ENCODE assay signal across 8 mouse cellular contexts in the genomic region with DNA sequence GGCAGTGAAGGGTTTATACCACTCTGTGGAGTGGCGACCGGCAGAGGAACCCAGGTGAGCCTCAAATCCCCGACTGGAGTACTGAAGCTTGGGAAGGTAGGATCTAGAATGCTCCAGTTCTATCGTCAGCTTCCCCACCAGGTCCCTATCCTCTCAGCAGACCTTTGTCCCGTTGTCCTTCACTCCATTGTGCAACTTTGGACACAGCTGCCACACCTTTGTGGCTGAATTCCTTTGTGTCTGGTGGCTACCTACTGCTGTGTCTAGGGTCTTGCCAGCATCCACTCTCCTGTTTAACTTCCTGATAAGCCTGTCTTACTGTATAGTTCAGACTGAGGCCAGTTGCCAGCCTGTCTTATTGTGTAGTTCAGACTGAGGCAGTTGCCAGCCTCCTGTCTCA. TPM values are rescaled to one million over a fixed set of nuclear protein-coding genes. Genes with fewer than 3 reads are reported as not detected.
DNase-seq lines count a peak whose midpoint lies in the region; ATAC-seq and TF ChIP-seq lines count a peak whose summit lies in the region.

No protein-coding gene starts in this region.

- intact Hi-C loops in heart, adult 2 months (cut with DNase I), result loop anchor here (1.0 to 5.0 kb wide), 2 partner anchors 9 to 50 kb away; no protein-coding TSS in a partner anchor
- intact Hi-C loops in left cerebral cortex, postnatal 4 days (cut with DNase I), result no loop called here

- H3K4me1 ChIP-seq in heart, adult 2 months (ENCODE audit: control insufficient read depth, insufficient read depth, low read length), result peaks cover 8% of the 10 kb centered on the region
- peaks cover 16 to 54% of the 10 kb centered on the region in 2 experiments for H3K4me1 ChIP-seq in CH12.LX (ENCODE audit: control insufficient read depth in 1 of 2, insufficient read depth in 2 of 2)
- peaks cover 12% of the 10 kb centered on the region for H3K4me1 ChIP-seq in forebrain, embryonic 15.5 days
- H3K4me1 ChIP-seq in liver, embryonic 16.5 days (ENCODE audit: control insufficient read depth, low read depth, low read length), result peaks cover 22% of the 10 kb centered on the region

- no peaks in the 10 kb centered on the region for H3K36me3 ChIP-seq in heart, adult 2 months (ENCODE audit: control insufficient read depth, insufficient read depth, low read length)
- H3K36me3 ChIP-seq in CH12.LX (replicated peaks in 1 of 2; ENCODE audit: control insufficient read depth in 1 of 2, insufficient read depth in 1 of 2, low read length in 1 of 2), result peaks cover 32 to 74% of the 10 kb centered on the region in 2 experiments
- H3K36me3 ChIP-seq in forebrain, embryonic 15.5 days, result peaks cover 25% of the 10 kb centered on the region
- peaks cover 13% of the 10 kb centered on the region for H3K36me3 ChIP-seq in liver, embryonic 16.5 days (ENCODE audit: control insufficient read depth, insufficient read depth)

- TF ChIP-seq POLR2A in heart, adult 2 months (IDR thresholded peaks at IDR 0.05; ENCODE audit: insufficient read depth, low read depth, low read length), result no peak
- no peak for TF ChIP-seq POLR2A in CH12.LX (IDR thresholded peaks at IDR 0.05; ENCODE audit: low read depth, low read length)

- peak overlapping the region; percentile 83 for H3K4me2 ChIP-seq in CH12.LX (ENCODE audit: insufficient read depth, low read depth, poor library complexity, severe bottlenecking)
- peak overlapping the region; percentile 62 for H3K4me2 ChIP-seq in forebrain, embryonic 15.5 days (replicated peaks)
- peak overlapping the region; percentile 98 for H3K4me2 ChIP-seq in liver, embryonic 16.5 days (ENCODE audit: low read depth, low read length)

- no peak overlapping the region for H3K27ac ChIP-seq in heart, adult 2 months
- H3K27ac ChIP-seq in CH12.LX (ENCODE audit: insufficient read depth, low read depth), result peak overlapping the region; percentile 27; the same call in 1 of the 2 replicates
- H3K27ac ChIP-seq in forebrain, embryonic 15.5 days (replicated peaks), result no peak overlapping the region
- H3K27ac ChIP-seq in liver, embryonic 16.5 days (ENCODE audit: low read length), result no peak overlapping the region

- no peaks in the 10 kb centered on the region for H3K79me2 ChIP-seq in heart, adult 2 months (replicated peaks; ENCODE audit: control insufficient read depth, insufficient read depth, low read length)
- H3K79me2 ChIP-seq in CH12.LX (replicated peaks; ENCODE audit: control insufficient read depth, extremely low read depth, insufficient read depth, poor library complexity, severe bottlenecking), result peaks cover 20% of the 10 kb centered on the region

- H3K9me3 ChIP-seq in CH12.LX (replicated peaks; ENCODE audit: low read length), result no peaks in the 10 kb centered on the region
- H3K9me3 ChIP-seq in forebrain, embryonic 15.5 days, result no peaks in the 10 kb centered on the region
- no peaks in the 10 kb centered on the region for H3K9me3 ChIP-seq in liver, embryonic 16.5 days (replicated peaks; ENCODE audit: control insufficient read depth, low read length)

- WGBS in heart, adult 2 months, result 35% methylated on average over 5 of the region's 5 CpGs
- 31% methylated on average over 5 of the region's 5 CpGs for WGBS in forebrain, embryonic 15.5 days
- 26% methylated on average over 5 of the region's 5 CpGs for WGBS in liver, embryonic 16.5 days (ENCODE audit: insufficient replicate concordance)

- in situ Hi-C loops in CH12.LX (cut with MboI; ENCODE audit: low pct_ligation_motif_present, low pct_unique_long_range_greater_than_20kb, low sequenced_read_pairs), result no loop called here

- dilution Hi-C loops in CH12.LX (cut with MboI; ENCODE audit: extremely low pct_ligation_motif_present, extremely low pct_unique_long_range_greater_than_20kb, low sequenced_read_pairs), result no loop called here

- no peak for TF ChIP-seq EP300 in heart, adult 2 months (IDR thresholded peaks at IDR 0.05; ENCODE audit: insufficient read depth, low read depth, low read length)
- TF ChIP-seq EP300 in CH12.LX (IDR thresholded peaks at IDR 0.05; ENCODE audit: low read length), result no peak

- TF ChIP-seq RAD21 in CH12.LX (IDR thresholded peaks at IDR 0.05; ENCODE audit: low read depth, low read length), result no peak

- peak overlapping the region; percentile 86 for H3K9ac ChIP-seq in heart, adult 2 months (ENCODE audit: low read depth, low read length)
- peak overlapping the region; percentile 79; the same call in 1 of the 2 replicates for H3K9ac ChIP-seq in CH12.LX (ENCODE audit: insufficient read depth, low read depth)
- peak overlapping the region; percentile 79 for H3K9ac ChIP-seq in forebrain, embryonic 15.5 days (replicated peaks)
- H3K9ac ChIP-seq in liver, embryonic 16.5 days (ENCODE audit: low read depth, low read length), result peak overlapping the region; percentile 81

- no peak for DNase-seq in heart, adult 2 months
- no peak for DNase-seq in heart, postnatal 4 days
- no peak for DNase-seq in CH12.LX (ENCODE audit: extremely low read depth)
- no peak for DNase-seq in natural killer cell, adult 2 months (ENCODE audit: low spot score in 2 of 2)
- no peak for DNase-seq in adrenal gland, postnatal 10 days
- DNase-seq in left cerebral cortex, postnatal 4 days, result no peak

- no peak for ATAC-seq in forebrain, embryonic 15.5 days (replicated peaks)
- no peak for ATAC-seq in liver, embryonic 16.5 days (ENCODE audit: low read depth)

- peak overlapping the region; percentile 95 for H3K4me3 ChIP-seq in heart, adult 2 months
- peak overlapping the region; percentile 86 to 90 (median 86) for H3K4me3 ChIP-seq in CH12.LX (replicated peaks in 1 of 3; ENCODE audit: low read depth in 2 of 3, low read length in 2 of 3, poor library complexity in 1 of 3)
- H3K4me3 ChIP-seq in forebrain, embryonic 15.5 days, result peak overlapping the region; percentile 80
- peak overlapping the region; percentile 86 for H3K4me3 ChIP-seq in liver, embryonic 16.5 days (ENCODE audit: low read depth, low read length)

- no peaks in the 10 kb centered on the region for H3K27me3 ChIP-seq in heart, adult 2 months (ENCODE audit: control insufficient read depth, insufficient read depth, low read length)
- no peaks in the 10 kb centered on the region for H3K27me3 ChIP-seq in CH12.LX (replicated peaks)
- no peaks in the 10 kb centered on the region for H3K27me3 ChIP-seq in forebrain, embryonic 15.5 days
- H3K27me3 ChIP-seq in liver, embryonic 16.5 days (ENCODE audit: control insufficient read depth, insufficient read depth, low read depth, low read length), result no peaks in the 10 kb centered on the region

- no peak for TF ChIP-seq CTCF in heart, adult 2 months (IDR thresholded peaks at IDR 0.05)
- no peak for TF ChIP-seq CTCF in CH12.LX (conservative IDR thresholded peaks at IDR 0.05 in 1 of 2, IDR thresholded peaks at IDR 0.05 in 1 of 2; ENCODE audit: low read depth in 2 of 2, low read length in 2 of 2)

RNA-seq across cellular contexts. Expression of a gene that starts 1.3 kb away (rescaled TPM):
- total RNA-seq in heart, adult 2 months (2021), result 10 to 100 TPM; 39.3 to 39.6 TPM
- polyA plus RNA-seq in heart, adult 2 months (2012; rRNA removed), result 55.8 and 76.6 TPM in 2 replicates
- total RNA-seq in heart, postnatal 4 days (2021), result 10 to 100 TPM; 48.0 to 50.3 TPM
- total RNA-seq in CH12.LX (2012; rRNA removed), result 85.3 and 92.0 TPM in 2 replicates
- total RNA-seq in CH12.LX (2014; rRNA removed), result 68.7 and 72.0 TPM in 2 replicates
- polyA plus RNA-seq in CH12.LX (2012; ENCODE audit: insufficient read length, low read depth), result 72.0 and 73.7 TPM in 2 replicates
- polyA plus RNA-seq in forebrain, embryonic 15.5 days (2015; fragmentation: Nextera tagmentation; extraction: Ambion mirVana), result 54.3 and 56.2 TPM in 2 replicates
- 18.5 and 22.5 TPM in 2 replicates for polyA plus RNA-seq in liver, embryonic 16.5 days (2015; fragmentation: Nextera tagmentation; extraction: Ambion mirVana)
- total RNA-seq in adrenal gland, postnatal 10 days (2021), result 10 to 100 TPM; 56.3 to 58.9 TPM
- 10 to 100 TPM; 88.2 to 88.6 TPM for total RNA-seq in left cerebral cortex, postnatal 4 days (2021)

RNA-seq across cellular contexts. Expression of a gene that starts 14.7 kb away (rescaled TPM):
- total RNA-seq in heart, adult 2 months (2021), result under 1 TPM; 0.78 to 0.82 TPM
- polyA plus RNA-seq in heart, adult 2 months (2012; rRNA removed), result 1.7 and 2.4 TPM in 2 replicates
- total RNA-seq in heart, postnatal 4 days (2021), result 1 to 10 TPM; 1.3 to 2.3 TPM
- total RNA-seq in CH12.LX (2012; rRNA removed) (95.2 and 136 TPM in 2 replicates), CH12.LX (2014; rRNA removed) (86.3 and 89.2 TPM in 2 replicates)
- polyA plus RNA-seq in CH12.LX (2012; ENCODE audit: insufficient read length, low read depth), result 92.8 and 98.6 TPM in 2 replicates
- 4.9 and 5.5 TPM in 2 replicates for polyA plus RNA-seq in forebrain, embryonic 15.5 days (2015; fragmentation: Nextera tagmentation; extraction: Ambion mirVana)
- 1.6 and 2.1 TPM in 2 replicates for polyA plus RNA-seq in liver, embryonic 16.5 days (2015; fragmentation: Nextera tagmentation; extraction: Ambion mirVana)
- 1 to 10 TPM; 3.9 to 4.2 TPM for total RNA-seq in adrenal gland, postnatal 10 days (2021)
- total RNA-seq in left cerebral cortex, postnatal 4 days (2021), result 1 to 10 TPM; 7.9 to 8.0 TPM

RNA-seq across cellular contexts. Expression of a gene that starts 20.2 kb away (rescaled TPM):
- total RNA-seq in heart, adult 2 months (2021), result 10 to 100 TPM; 58.6 to 66.3 TPM
- 53.2 and 80.4 TPM in 2 replicates for polyA plus RNA-seq in heart, adult 2 months (2012; rRNA removed)
- total RNA-seq in heart, postnatal 4 days (2021), result 10 to 100 TPM; 92.0 to 95.5 TPM
- total RNA-seq in CH12.LX (2012; rRNA removed), result 183 and 215 TPM in 2 replicates
- 94.2 and 118 TPM in 2 replicates for total RNA-seq in CH12.LX (2014; rRNA removed)
- 72.5 and 74.9 TPM in 2 replicates for polyA plus RNA-seq in CH12.LX (2012; ENCODE audit: insufficient read length, low read depth)
- 191 TPM in 2 replicates for polyA plus RNA-seq in forebrain, embryonic 15.5 days (2015; fragmentation: Nextera tagmentation; extraction: Ambion mirVana)
- 81.3 and 93.9 TPM in 2 replicates for polyA plus RNA-seq in liver, embryonic 16.5 days (2015; fragmentation: Nextera tagmentation; extraction: Ambion mirVana)
- 100 to 1,000 TPM; 233 to 245 TPM for total RNA-seq in adrenal gland, postnatal 10 days (2021)
- 10 to 100 TPM; 85.7 to 97.3 TPM for total RNA-seq in left cerebral cortex, postnatal 4 days (2021)

RNA-seq across cellular contexts. Expression of a gene that starts 43.5 kb away (rescaled TPM):
- 100 to 1,000 TPM; 159 to 191 TPM for total RNA-seq in heart, adult 2 months (2021)
- polyA plus RNA-seq in heart, adult 2 months (2012; rRNA removed), result 227 and 281 TPM in 2 replicates
- 10 to 100 TPM; 77.0 to 80.3 TPM for total RNA-seq in heart, postnatal 4 days (2021)
- 2.7 and 4.0 TPM in 2 replicates for total RNA-seq in CH12.LX (2012; rRNA removed)
- total RNA-seq in CH12.LX (2014; rRNA removed), result 1.8 and 2.3 TPM in 2 replicates
- 2.3 and 2.4 TPM in 2 replicates for polyA plus RNA-seq in CH12.LX (2012; ENCODE audit: insufficient read length, low read depth)
- polyA plus RNA-seq in forebrain, embryonic 15.5 days (2015; fragmentation: Nextera tagmentation; extraction: Ambion mirVana), result 68.5 and 71.8 TPM in 2 replicates
- polyA plus RNA-seq in liver, embryonic 16.5 days (2015; fragmentation: Nextera tagmentation; extraction: Ambion mirVana), result 2.8 and 3.2 TPM in 2 replicates
- 100 to 1,000 TPM in 1 of 2 experiments, 10 to 100 TPM in 1; 97.4 to 118 TPM for total RNA-seq in adrenal gland, postnatal 10 days (2021)
- 10 to 100 TPM; 60.5 to 71.1 TPM for total RNA-seq in left cerebral cortex, postnatal 4 days (2021)

RNA-seq across cellular contexts. Expression of a gene that starts 45.7 kb away (rescaled TPM):
- under 1 TPM; 0.14 to 0.18 TPM for total RNA-seq in heart, adult 2 months (2021)
- 0.12 TPM in 1 of 2 replicates, not detected in the other for polyA plus RNA-seq in heart, adult 2 months (2012; rRNA removed)
- not detected for total RNA-seq in heart, postnatal 4 days (2021)
- total RNA-seq in CH12.LX (2012; rRNA removed) (0.04 TPM in 1 of 2 replicates, not detected in the other), CH12.LX (2014; rRNA removed) (not detected in 2 replicates)
- 0.08 TPM in 1 of 2 replicates, not detected in the other for polyA plus RNA-seq in CH12.LX (2012; ENCODE audit: insufficient read length, low read depth)
- polyA plus RNA-seq in forebrain, embryonic 15.5 days (2015; fragmentation: Nextera tagmentation; extraction: Ambion mirVana), result not detected in 2 replicates
- polyA plus RNA-seq in liver, embryonic 16.5 days (2015; fragmentation: Nextera tagmentation; extraction: Ambion mirVana), result 0.05 TPM in 1 of 2 replicates, not detected in the other
- total RNA-seq in adrenal gland, postnatal 10 days (2021), result under 1 TPM; 0.82 to 0.84 TPM
- total RNA-seq in left cerebral cortex, postnatal 4 days (2021), result not detected

Comparison
In these comparisons a context has a peak if more than half of its experiments do, and no peak if none do; other contexts are left out.
1. RNA of a gene that starts 14.7 kb away (total RNA-seq): 86.3 to 136 TPM in CH12.LX; 7.9 to 8.0 TPM in left cerebral cortex, postnatal 4 days, 3.9 to 4.2 TPM in adrenal gland, postnatal 10 days, 1.3 to 2.3 TPM in heart, postnatal 4 days and 0.78 to 0.82 TPM in heart, adult 2 months; every median in the first group is over 4 times any median in the second.
2. Peak in every context shown above with its lines, with median percentiles within 50 percentile points of each other: H3K4me3 ChIP-seq, H3K9ac ChIP-seq and H3K4me2 ChIP-seq.